In genomic region chr9:36895009-36895693, GRCm38 (mm10) we compare ENCODE assay signal across 9 mouse cellular contexts.
A peak's percentile ranks its signal among the peaks of the same experiment; 100 is the strongest.
DNase-seq lines count a peak whose midpoint lies in the region; ATAC-seq and TF ChIP-seq lines count a peak whose summit lies in the region.
"Had no signal": no experiment of that assay in that cellular context is flagged by ENCODE, and none has a peak within 500 bp of the region (broad histone marks: within the 10 kb centered on the region; RNA-seq: fewer than 3 reads in every experiment).

No protein-coding gene starts in this region.

- no peak overlapping the region for H3K9ac ChIP-seq in liver, adult 2 months (ENCODE audit: low read depth, low read length)
- no peak overlapping the region for H3K9ac ChIP-seq in neural tube, embryonic 14.5 days (replicated peaks; ENCODE audit: low read depth, low read length)

- no peak for TF ChIP-seq POLR2A in liver, adult 2 months (IDR thresholded peaks at IDR 0.05; ENCODE audit: extremely low read depth, insufficient read depth, low read length)

- H3K27ac ChIP-seq in liver, adult 2 months (replicated peaks; ENCODE audit: insufficient read depth, low read depth, low read length), result no peak overlapping the region
- no peak overlapping the region for H3K27ac ChIP-seq in neural tube, embryonic 14.5 days (ENCODE audit: low read depth, low read length)

- H3K79me2 ChIP-seq in liver, adult 2 months (ENCODE audit: control insufficient read depth, insufficient read depth, low read length), result no peaks in the 10 kb centered on the region

- intact Hi-C loops in gastrocnemius, postnatal 14 days (cut with DNase I; ENCODE audit: low total_unique reads), result no loop called here

- H3K4me2 ChIP-seq in neural tube, embryonic 14.5 days (ENCODE audit: low read depth, low read length), result no peak overlapping the region

- no peaks in the 10 kb centered on the region for H3K27me3 ChIP-seq in liver, adult 2 months (ENCODE audit: control insufficient read depth, insufficient read depth, low read length)
- no peaks in the 10 kb centered on the region for H3K27me3 ChIP-seq in neural tube, embryonic 14.5 days (ENCODE audit: control insufficient read depth, insufficient read depth, low read length)

- 66% methylated on average over 8 of the region's 8 CpGs for WGBS in liver, adult 2 months
- WGBS in neural tube, embryonic 14.5 days, result 83% methylated on average over 8 of the region's 8 CpGs

- H3K9me3 ChIP-seq in neural tube, embryonic 14.5 days (ENCODE audit: control insufficient read depth, low read length), result no peaks in the 10 kb centered on the region
- H3K9me3 ChIP-seq: G1E had no signal

- peak; percentile 80 to 82 for DNase-seq in left cerebral cortex, adult 18-20 months (ENCODE audit: low spot score in 2 of 2)
- DNase-seq in left cerebral cortex, adult 11 months (ENCODE audit: low spot score), result no peak
- DNase-seq in cerebellum, postnatal 36 days, result peak; percentile 79 to 84
- DNase-seq in gastrocnemius, postnatal 14 days, result peak; percentile 75
- DNase-seq in kidney, adult 9 months, result peak; percentile 35
- DNase-seq in liver, adult 2 months (ENCODE audit: extremely low read depth, low read depth, low spot score), result no peak
- DNase-seq in urinary bladder, postnatal 36 days (ENCODE audit: low spot score in 2 of 2), result peak; percentile 36 to 39

- ATAC-seq in neural tube, embryonic 14.5 days (ENCODE audit: low read depth), result peak; percentile 81

- peak; percentile 46 for TF ChIP-seq CTCF in liver, adult 2 months (IDR thresholded peaks at IDR 0.05; ENCODE audit: low read depth, low read length)

- no peak overlapping the region for H3K4me3 ChIP-seq in liver, adult 2 months (ENCODE audit: insufficient read depth, low read depth, low read length)
- no peak overlapping the region for H3K4me3 ChIP-seq in neural tube, embryonic 14.5 days (ENCODE audit: low read depth, low read length)

- no peaks in the 10 kb centered on the region for H3K4me1 ChIP-seq in liver, adult 2 months (ENCODE audit: control insufficient read depth, insufficient read depth, low read length)
- no peaks in the 10 kb centered on the region for H3K4me1 ChIP-seq in neural tube, embryonic 14.5 days (ENCODE audit: control insufficient read depth, insufficient read depth, low read length)

- no peaks in the 10 kb centered on the region for H3K36me3 ChIP-seq in liver, adult 2 months (ENCODE audit: control insufficient read depth, insufficient read depth, low read length)
- peaks cover 18% of the 10 kb centered on the region for H3K36me3 ChIP-seq in neural tube, embryonic 14.5 days (ENCODE audit: control insufficient read depth, insufficient read depth, low read length)
- H3K36me3 ChIP-seq: G1E had no signal

Comparison
In these comparisons a context has a peak if more than half of its experiments do, and no peak if none do; other contexts are left out.
1. DNase-seq: peak in left cerebral cortex, adult 18-20 months (2 of 2), cerebellum, postnatal 36 days (2 of 2), gastrocnemius, postnatal 14 days (single experiment), kidney, adult 9 months (single experiment) and urinary bladder, postnatal 36 days (2 of 2); none in left cerebral cortex, adult 11 months (single experiment) and liver, adult 2 months (single experiment).